Mouse (Mus musculus): ENCODE measurements at regions not wholly inside any gene's neighbourhood (a gene's known extent, or its start where the extent isn't known, plus 50 kb on each side); places are given as distances from the start of the nearest gene placed in this dataset.

- intact Hi-C loops (cut with DNase I), result no loop called here
Observed at GRCm38 (mm10) chr3:17772886-17773285, 175.3 kb upstream of the Cypt12 start.

GRCm38 (mm10) chr3:17779152-17779551, 169.1 kb upstream of the Cypt12 start:
- TF ChIP-seq CTCF (IDR thresholded peaks at IDR 0.05), result no peak
- peak in 1 of 2 experiments; percentile 45 for DNase-seq (ENCODE audit: extremely low spot score in 1 of 2, low spot score in 2 of 2)

More at GRCm38 (mm10) chr3:17772886-17773285, 175.3 kb upstream of the Cypt12 start:
- no peak for TF ChIP-seq CTCF (IDR thresholded peaks at IDR 0.05)
- no peak for DNase-seq (ENCODE audit: extremely low spot score in 1 of 2, low spot score in 2 of 2)
- H3K4me3 ChIP-seq, result no peak overlapping the region
- peak overlapping the region; percentile 48; the same call in 1 of the 2 replicates for H3K27ac ChIP-seq

GRCm38 (mm10) chr3:17784076-17784475, 164.1 kb upstream of the Cypt12 start:
- intact Hi-C loops (cut with DNase I), result no loop called here
- no peak for TF ChIP-seq CTCF (IDR thresholded peaks at IDR 0.05)
- no peak for DNase-seq (ENCODE audit: extremely low spot score in 1 of 2, low spot score in 2 of 2)
- H3K4me3 ChIP-seq, result peak overlapping the region; percentile 59
- H3K27ac ChIP-seq, result peak overlapping the region; percentile 99

More at GRCm38 (mm10) chr3:17779152-17779551, 169.1 kb upstream of the Cypt12 start:
- intact Hi-C loops (cut with DNase I), result loop anchor here (5.0 kb wide), 1 partner anchor 112 kb away; no protein-coding TSS in a partner anchor
- Histone ChIP-seq H3K27ac (peak overlapping the region; percentile 65), H3K4me3 (no peak overlapping the region)

GRCm38 (mm10) chr3:17784587-17784986, 163.6 kb upstream of the Cypt12 start:
- peak overlapping the region; percentile 59 for H3K4me3 ChIP-seq
- no peak for TF ChIP-seq CTCF (IDR thresholded peaks at IDR 0.05)
- H3K27ac ChIP-seq, result peak overlapping the region; percentile 99
- intact Hi-C loops (cut with DNase I), result no loop called here
- no peak for DNase-seq (ENCODE audit: extremely low spot score in 1 of 2, low spot score in 2 of 2)

- no peak for TF ChIP-seq CTCF (IDR thresholded peaks at IDR 0.05)
- intact Hi-C loops (cut with DNase I), result no loop called here
- peak overlapping the region; percentile 99 for H3K27ac ChIP-seq
- peak overlapping the region; percentile 59 for H3K4me3 ChIP-seq
- DNase-seq (ENCODE audit: extremely low spot score in 1 of 2, low spot score in 2 of 2), result peak in 1 of 2 experiments; percentile 40
Observed at GRCm38 (mm10) chr3:17785106-17786022, 162.8 kb upstream of the Cypt12 start.

- DNase-seq (ENCODE audit: extremely low spot score in 1 of 2, low spot score in 2 of 2), result peak; percentile 64 to 67
- no peak for TF ChIP-seq CTCF (IDR thresholded peaks at IDR 0.05)
- intact Hi-C loops (cut with DNase I), result no loop called here
- Histone ChIP-seq H3K4me3 (peak overlapping the region; percentile 59), H3K27ac (peak overlapping the region; percentile 99)
Observed at GRCm38 (mm10) chr3:17786023-17786720, 162.0 kb upstream of the Cypt12 start.

GRCm38 (mm10) chr3:17786721-17787442, 161.3 kb upstream of the Cypt12 start:
- intact Hi-C loops (cut with DNase I), result no loop called here
- Histone ChIP-seq H3K27ac (peak overlapping the region; percentile 99), H3K4me3 (peak overlapping the region; percentile 59)
- peak; percentile 33 to 49 for DNase-seq (ENCODE audit: extremely low spot score in 1 of 2, low spot score in 2 of 2)
- TF ChIP-seq CTCF (IDR thresholded peaks at IDR 0.05), result no peak

GRCm38 (mm10) chr3:17787443-17788333, 160.5 kb upstream of the Cypt12 start:
- peak in 1 of 2 experiments; percentile 33 for DNase-seq (ENCODE audit: extremely low spot score in 1 of 2, low spot score in 2 of 2)
- H3K27ac ChIP-seq, result peak overlapping the region; percentile 99
- peak overlapping the region; percentile 27 for H3K4me3 ChIP-seq
- intact Hi-C loops (cut with DNase I), result loop anchor here (2.0 kb wide), 1 partner anchor 459 kb away; no protein-coding TSS in a partner anchor
- no peak for TF ChIP-seq CTCF (IDR thresholded peaks at IDR 0.05)

GRCm38 (mm10) chr3:17788334-17788720, 159.9 kb upstream of the Cypt12 start:
- peak overlapping the region; percentile 99 for H3K27ac ChIP-seq
- no peak for DNase-seq (ENCODE audit: extremely low spot score in 1 of 2, low spot score in 2 of 2)
- no peak overlapping the region for H3K4me3 ChIP-seq
- TF ChIP-seq CTCF (IDR thresholded peaks at IDR 0.05), result no peak
- intact Hi-C loops (cut with DNase I), result loop anchor here (2.0 kb wide), 1 partner anchor 460 kb away; no protein-coding TSS in a partner anchor

GRCm38 (mm10) chr3:17788778-17789299, 159.4 kb upstream of the Cypt12 start:
- intact Hi-C loops (cut with DNase I), result loop anchor here (2.0 kb wide), 1 partner anchor 460 kb away; no protein-coding TSS in a partner anchor
- H3K27ac ChIP-seq, result peak overlapping the region; percentile 99
- no peak for DNase-seq (ENCODE audit: extremely low spot score in 1 of 2, low spot score in 2 of 2)
- peak overlapping the region; percentile 44 for H3K4me3 ChIP-seq
- TF ChIP-seq CTCF (IDR thresholded peaks at IDR 0.05), result no peak
